Mouse (Mus musculus) midbrain, embryonic 12.5 days (tissue): ENCODE measurements around the gene Rapgef5. TPM values are rescaled to one million over a fixed set of nuclear protein-coding genes. Genes with fewer than 3 reads are reported as not detected.

Experiments used
- ATAC-seq: fragments of 200-750 bp; cut with Nextera tagmentation; 2 replicates; pipeline ENCODE4 v1.8.0; 2017; ENCODE audit warnings: low read depth, moderate TSS enrichment, moderate library complexity; ENCODE audit not compliant: low FRiP score
- H3K27ac ChIP-seq: fragments of 300-500 bp; sonication (generic); replicated peaks from 2 replicates; pipeline ENCODE4 v1.5.1; 2016; ENCODE audit warnings: mild to moderate bottlenecking
- H3K27me3 ChIP-seq: fragments of 300-500 bp; sonication (generic); 2 replicates; pipeline ENCODE4 v1.6.1; 2016; ENCODE audit warnings: mild to moderate bottlenecking
- H3K36me3 ChIP-seq: fragments of 300-500 bp; sonication (generic); 2 replicates; pipeline ENCODE4 v1.6.1; 2016
- H3K4me1 ChIP-seq: fragments of 300-500 bp; sonication (generic); 2 replicates; pipeline ENCODE4 v1.6.1; 2016
- H3K4me2 ChIP-seq: fragments of 300-500 bp; sonication (generic); replicated peaks from 2 replicates; pipeline ENCODE4 v1.6.1; 2016; ENCODE audit warnings: mild to moderate bottlenecking, moderate library complexity
- H3K4me3 ChIP-seq: fragments of 300-500 bp; sonication (generic); 2 replicates; pipeline ENCODE4 v1.5.1; 2016; ENCODE audit warnings: mild to moderate bottlenecking
- H3K9ac ChIP-seq: fragments of 300-500 bp; sonication (generic); replicated peaks from 2 replicates; pipeline ENCODE4 v1.6.1; 2016; ENCODE audit warnings: mild to moderate bottlenecking, moderate library complexity
- H3K9me3 ChIP-seq: fragments of 300-500 bp; sonication (generic); 2 replicates; pipeline ENCODE4 v1.6.1; 2016; ENCODE audit warnings: mild to moderate bottlenecking
- WGBS: fragments of 180-500 bp; shearing (Covaris S2); methylation state at CpG from one replicate; pipeline ENCODE4 v1.1.7; 2016; 5-methylcytosine and 5-hydroxymethylcytosine counted together
- polyA plus RNA-seq: library from polyadenylated mRNA; unstranded; fragments of >200 nt; fragmentation: Nextera tagmentation; extraction: Ambion mirVana; gene quantifications from 2 replicates; pipeline ENCODE4 v1.2.1, GENCODE M21; 2016

Rapgef5 gene
- polyA plus RNA-seq, 1 experiment from 2014 or later: 25.9 TPM

DNA sequence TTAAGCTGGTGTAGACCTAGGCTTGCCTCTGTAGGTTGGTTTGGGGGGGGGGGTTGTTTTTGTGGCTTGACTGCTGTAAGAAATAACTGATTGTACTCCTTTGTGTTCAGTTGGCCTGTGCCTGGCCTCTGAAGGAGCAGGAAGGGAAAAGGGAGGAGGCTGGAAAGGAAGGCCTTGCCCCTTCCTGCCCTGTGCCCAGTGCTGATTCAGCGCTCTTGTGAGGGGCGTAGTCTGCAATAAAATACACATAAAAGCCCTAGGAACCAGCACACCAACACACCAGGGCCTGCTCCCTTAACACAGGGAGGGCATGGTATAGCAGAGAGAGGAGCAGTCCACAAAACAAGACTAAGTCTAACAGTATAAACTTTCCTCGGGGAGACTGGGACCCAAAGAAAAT is 247.0 kb downstream of the Rapgef5 start:
- 79% methylated on average over 3 of the region's 3 CpGs for WGBS
- no peak for ATAC-seq
- no peak overlapping the region for H3K4me2 ChIP-seq

DNA sequence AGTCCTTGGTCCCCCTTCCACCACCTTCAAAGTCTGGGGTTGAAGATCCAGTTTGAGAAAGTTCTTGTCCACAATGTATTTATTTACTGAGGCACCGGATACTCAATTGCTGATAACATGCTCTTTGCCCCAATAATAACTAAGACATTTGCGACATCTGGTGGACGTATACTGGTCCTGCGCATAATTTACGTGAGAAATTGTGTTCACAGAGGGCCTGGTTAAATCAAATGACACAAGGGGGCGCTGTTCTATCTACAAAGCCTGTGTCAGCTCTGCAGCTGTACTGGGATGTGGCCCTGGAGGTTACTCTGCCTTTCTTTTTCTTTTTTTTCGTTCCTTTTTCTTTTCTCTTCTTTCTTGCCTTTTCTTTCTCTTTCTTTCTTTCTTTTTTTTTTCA is 248.6 kb downstream of the Rapgef5 start:
- Histone ChIP-seq H3K27ac (no peak overlapping the region), H3K36me3 (no peaks in the 10 kb centered on the region), H3K4me1 (peaks cover 5% of the 10 kb centered on the region; the same call in 1 of the 2 replicates), H3K4me3 (no peak overlapping the region), H3K9me3 (no peaks in the 10 kb centered on the region), H3K4me2 (no peak overlapping the region), H3K9ac (no peak overlapping the region), H3K27me3 (peaks cover 4% of the 10 kb centered on the region)
- 9% methylated on average over 7 of the region's 7 CpGs for WGBS
- peak; percentile 50; the same call in 1 of the 2 replicates for ATAC-seq

More for the DNA sequence above, 247.0 kb downstream of the Rapgef5 start:
- H3K27me3 ChIP-seq: peaks cover 4% of the 10 kb centered on the region
- no peak overlapping the region for H3K4me3 ChIP-seq
- H3K9ac ChIP-seq: no peak overlapping the region
- no peaks in the 10 kb centered on the region for H3K36me3 ChIP-seq
- H3K4me1 ChIP-seq: peaks cover 5% of the 10 kb centered on the region; the same call in 1 of the 2 replicates
- H3K27ac ChIP-seq: no peak overlapping the region
- H3K9me3 ChIP-seq: no peaks in the 10 kb centered on the region

DNA sequence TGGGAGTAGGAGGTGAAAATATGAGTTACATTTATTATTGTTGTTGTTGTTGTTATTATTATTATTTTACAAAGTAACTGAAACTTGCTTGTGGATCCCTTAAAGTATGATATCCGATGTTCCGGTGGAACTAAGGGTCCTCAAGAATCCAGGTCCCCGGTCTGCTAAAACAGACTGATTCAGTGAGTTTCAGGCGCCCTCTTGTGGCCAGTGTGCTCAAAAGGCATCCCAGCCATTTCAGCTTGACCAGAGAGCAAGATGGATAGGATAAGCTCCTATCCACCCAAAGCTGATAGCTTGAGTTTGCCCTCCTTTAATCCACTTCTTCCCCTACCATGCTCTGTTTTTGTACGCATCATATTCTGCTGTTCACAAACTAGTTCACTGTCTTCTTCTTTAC is 252.8 kb downstream of the Rapgef5 start:
- Histone ChIP-seq H3K9ac (no peak overlapping the region), H3K4me3 (no peak overlapping the region), H3K27me3 (peaks cover 13% of the 10 kb centered on the region), H3K36me3 (no peaks in the 10 kb centered on the region), H3K27ac (no peak overlapping the region), H3K9me3 (no peaks in the 10 kb centered on the region), H3K4me1 (no peaks in the 10 kb centered on the region), H3K4me2 (no peak overlapping the region)
- peak; percentile 17; the same call in 1 of the 2 replicates for ATAC-seq
- WGBS: 4% methylated on average over 5 of the region's 5 CpGs

DNA sequence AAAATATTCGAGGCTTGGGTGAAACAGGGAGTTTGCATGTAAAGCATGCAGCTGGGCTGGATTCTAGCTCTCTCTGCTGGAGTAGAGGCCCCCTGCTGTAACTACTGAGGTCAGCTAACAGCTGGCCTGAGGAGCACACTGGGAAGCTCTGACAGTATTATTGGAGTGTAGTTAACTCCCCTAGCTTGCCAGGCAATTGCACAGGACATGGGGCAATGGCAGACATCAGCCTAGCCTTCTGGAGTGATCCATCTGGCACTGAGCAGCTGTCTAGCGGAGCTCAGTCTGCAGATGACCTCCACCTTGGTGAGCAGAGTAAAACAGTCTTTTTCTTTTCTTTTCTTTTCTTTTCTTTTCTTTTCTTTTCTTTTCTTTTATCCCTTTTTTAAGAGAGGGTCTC is 253.9 kb downstream of the Rapgef5 start:
- ATAC-seq: no peak
- H3K36me3 ChIP-seq: no peaks in the 10 kb centered on the region
- 36% methylated on average over 2 of the region's 2 CpGs for WGBS
- no peak overlapping the region for H3K9ac ChIP-seq
- peaks cover 13% of the 10 kb centered on the region for H3K27me3 ChIP-seq
- no peak overlapping the region for H3K4me2 ChIP-seq
- H3K4me1 ChIP-seq: no peaks in the 10 kb centered on the region
- no peak overlapping the region for H3K4me3 ChIP-seq
- no peak overlapping the region for H3K27ac ChIP-seq
- H3K9me3 ChIP-seq: no peaks in the 10 kb centered on the region

DNA sequence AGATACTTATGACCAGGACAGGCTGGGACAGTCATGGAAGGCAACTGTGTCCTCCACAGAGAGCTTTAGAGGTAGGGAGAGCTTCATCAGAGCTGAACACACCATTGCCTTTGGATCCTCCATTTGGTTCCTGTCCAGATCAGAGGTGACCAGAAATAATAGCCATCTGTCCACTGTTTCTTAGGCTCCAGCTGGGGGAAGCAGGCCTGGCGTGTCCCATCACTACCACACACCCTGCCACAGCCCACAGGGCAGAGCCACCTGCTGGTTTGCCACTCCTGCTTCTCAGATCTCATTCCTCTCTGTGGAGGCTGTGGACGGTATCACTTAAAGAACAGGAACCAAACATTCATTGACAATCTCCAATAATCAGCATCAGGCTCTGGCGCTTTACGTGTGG is 254.9 kb downstream of the Rapgef5 start:
- ATAC-seq: no peak
- H3K4me2 ChIP-seq: no peak overlapping the region
- no peaks in the 10 kb centered on the region for H3K36me3 ChIP-seq
- no peak overlapping the region for H3K27ac ChIP-seq
- WGBS: 89% methylated on average over 4 of the region's 4 CpGs
- H3K9me3 ChIP-seq: no peaks in the 10 kb centered on the region
- H3K27me3 ChIP-seq: peaks cover 10% of the 10 kb centered on the region
- H3K9ac ChIP-seq: no peak overlapping the region
- no peaks in the 10 kb centered on the region for H3K4me1 ChIP-seq
- H3K4me3 ChIP-seq: no peak overlapping the region

DNA sequence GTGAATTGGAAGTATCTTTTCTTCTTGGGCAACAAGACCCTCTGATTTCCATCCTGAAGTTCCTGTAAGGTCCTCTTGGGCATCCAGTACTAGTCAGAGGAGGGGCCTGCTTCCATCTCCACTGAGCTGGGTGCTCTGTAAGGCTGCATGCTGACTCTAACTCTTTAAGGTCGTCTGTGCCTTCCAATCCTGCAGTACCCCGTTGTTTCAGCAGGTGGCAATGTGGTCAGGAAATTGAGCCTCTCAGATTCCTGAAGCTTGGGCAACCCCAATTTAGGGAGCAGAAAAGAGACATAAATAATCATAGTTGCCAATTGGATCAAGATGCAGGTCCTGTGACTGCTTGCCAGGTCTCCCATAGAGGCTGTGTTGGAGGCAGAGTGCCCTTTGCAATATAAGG is 256.4 kb downstream of the Rapgef5 start:
- Histone ChIP-seq H3K9me3 (no peaks in the 10 kb centered on the region), H3K4me1 (no peaks in the 10 kb centered on the region), H3K36me3 (no peaks in the 10 kb centered on the region), H3K27me3 (peaks cover 10% of the 10 kb centered on the region), H3K4me2 (no peak overlapping the region), H3K27ac (no peak overlapping the region), H3K9ac (no peak overlapping the region), H3K4me3 (no peak overlapping the region)
- ATAC-seq: peak; percentile 67
- 2% methylated on average over 2 of the region's 2 CpGs for WGBS

DNA sequence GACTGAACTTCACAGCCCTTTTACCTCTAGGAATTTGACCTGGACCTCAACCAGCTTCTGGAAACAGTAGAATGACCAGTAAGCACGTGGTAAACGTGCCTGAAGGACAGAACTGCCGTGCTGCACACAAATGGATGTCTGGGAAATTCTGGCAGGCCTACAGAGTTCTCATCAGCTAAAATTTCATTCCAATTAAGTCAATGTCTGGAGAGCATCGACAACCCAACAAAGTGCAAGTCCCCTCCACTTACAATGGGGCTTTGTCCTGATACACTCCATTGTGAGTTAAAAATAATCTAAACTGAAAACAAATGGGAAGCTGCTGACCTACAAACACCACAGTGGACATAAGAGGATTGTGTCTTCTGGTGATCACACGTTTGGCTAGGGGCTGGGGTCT is 260.6 kb downstream of the Rapgef5 start:
- WGBS: 71% methylated on average over 5 of the region's 5 CpGs
- no peak overlapping the region for H3K4me2 ChIP-seq
- H3K27ac ChIP-seq: no peak overlapping the region
- H3K4me3 ChIP-seq: no peak overlapping the region
- H3K9me3 ChIP-seq: no peaks in the 10 kb centered on the region
- H3K4me1 ChIP-seq: no peaks in the 10 kb centered on the region
- H3K27me3 ChIP-seq: peaks cover 3% of the 10 kb centered on the region; the same call in 1 of the 2 replicates
- no peak for ATAC-seq
- no peak overlapping the region for H3K9ac ChIP-seq
- H3K36me3 ChIP-seq: no peaks in the 10 kb centered on the region

DNA sequence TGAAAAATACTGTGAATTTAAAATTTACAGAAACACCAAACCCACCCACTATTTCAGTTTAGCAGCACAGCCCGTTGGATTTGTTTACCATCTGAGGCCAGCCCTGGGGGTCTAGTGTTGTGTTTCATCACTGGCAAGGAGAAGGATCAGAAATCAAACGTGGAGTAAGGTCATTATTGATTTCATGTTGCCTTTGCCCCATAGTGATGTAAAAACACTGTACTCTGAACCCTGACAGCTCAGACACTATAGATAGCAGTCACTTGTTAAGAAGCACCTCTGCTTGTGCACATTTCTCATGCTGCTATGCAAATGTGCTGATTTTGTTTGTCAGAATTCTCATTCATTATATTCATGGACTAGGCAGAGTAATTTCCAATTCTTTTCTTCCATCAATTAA is 265.1 kb downstream of the Rapgef5 start:
- Histone ChIP-seq H3K4me1 (peaks cover under 1% of the 10 kb centered on the region), H3K27ac (no peak overlapping the region), H3K9me3 (no peaks in the 10 kb centered on the region), H3K36me3 (no peaks in the 10 kb centered on the region), H3K4me3 (no peak overlapping the region), H3K4me2 (no peak overlapping the region), H3K27me3 (peaks cover 13% of the 10 kb centered on the region; the same call in 1 of the 2 replicates), H3K9ac (no peak overlapping the region)
- 64% methylated on average over 2 of the region's 2 CpGs for WGBS
- ATAC-seq: no peak

DNA sequence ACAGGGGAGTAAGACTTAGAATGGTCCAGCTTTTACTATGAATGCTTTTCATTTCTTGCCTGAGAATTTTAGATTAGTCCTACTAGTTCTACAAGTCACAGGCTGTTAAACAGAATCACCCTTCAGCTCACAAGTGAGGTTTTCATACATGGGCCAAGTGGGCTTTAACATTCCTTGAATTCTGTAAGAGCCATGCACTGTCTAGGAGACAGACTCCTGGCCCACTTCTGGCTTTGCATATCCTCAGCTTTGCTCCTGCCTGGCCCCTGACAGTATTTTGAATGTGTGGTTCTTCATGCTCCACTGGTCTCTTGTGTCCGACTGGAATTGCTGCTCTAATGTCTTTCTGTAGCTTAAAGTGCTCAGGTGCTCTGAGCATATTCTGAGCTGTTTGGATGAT is 267.1 kb downstream of the Rapgef5 start:
- WGBS: 16% methylated on average over 1 of the region's 1 CpGs
- Histone ChIP-seq H3K27me3 (peaks cover 24% of the 10 kb centered on the region), H3K36me3 (no peaks in the 10 kb centered on the region), H3K4me3 (no peak overlapping the region), H3K27ac (no peak overlapping the region), H3K4me2 (no peak overlapping the region), H3K9ac (no peak overlapping the region), H3K9me3 (no peaks in the 10 kb centered on the region), H3K4me1 (peaks cover 7% of the 10 kb centered on the region)
- ATAC-seq: no peak

DNA sequence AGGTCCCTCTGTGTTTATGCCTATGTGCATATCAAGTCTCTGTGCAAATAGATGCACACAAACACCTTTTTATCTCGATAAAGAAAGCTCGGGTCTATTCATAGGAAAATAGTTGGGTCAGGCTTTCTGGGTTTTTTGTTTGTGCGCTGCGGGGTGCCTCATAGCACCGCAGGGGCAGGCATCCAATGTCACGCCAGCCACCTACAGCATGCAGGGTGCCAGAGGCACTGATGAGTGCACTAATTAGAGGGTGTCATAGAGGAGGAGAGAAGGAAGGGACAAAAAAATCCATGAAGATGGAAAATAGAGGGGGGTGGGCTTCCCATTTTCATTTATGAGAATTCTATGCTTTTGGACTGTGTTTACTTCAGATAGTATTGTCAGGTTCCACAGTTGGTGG is 270.3 kb downstream of the Rapgef5 start:
- WGBS: 28% methylated on average over 6 of the region's 6 CpGs
- no peak for ATAC-seq
- Histone ChIP-seq H3K4me3 (no peak overlapping the region), H3K27ac (no peak overlapping the region), H3K9ac (no peak overlapping the region), H3K27me3 (peaks cover 25% of the 10 kb centered on the region), H3K9me3 (no peaks in the 10 kb centered on the region), H3K36me3 (no peaks in the 10 kb centered on the region), H3K4me2 (no peak overlapping the region), H3K4me1 (peaks cover 18% of the 10 kb centered on the region)

DNA sequence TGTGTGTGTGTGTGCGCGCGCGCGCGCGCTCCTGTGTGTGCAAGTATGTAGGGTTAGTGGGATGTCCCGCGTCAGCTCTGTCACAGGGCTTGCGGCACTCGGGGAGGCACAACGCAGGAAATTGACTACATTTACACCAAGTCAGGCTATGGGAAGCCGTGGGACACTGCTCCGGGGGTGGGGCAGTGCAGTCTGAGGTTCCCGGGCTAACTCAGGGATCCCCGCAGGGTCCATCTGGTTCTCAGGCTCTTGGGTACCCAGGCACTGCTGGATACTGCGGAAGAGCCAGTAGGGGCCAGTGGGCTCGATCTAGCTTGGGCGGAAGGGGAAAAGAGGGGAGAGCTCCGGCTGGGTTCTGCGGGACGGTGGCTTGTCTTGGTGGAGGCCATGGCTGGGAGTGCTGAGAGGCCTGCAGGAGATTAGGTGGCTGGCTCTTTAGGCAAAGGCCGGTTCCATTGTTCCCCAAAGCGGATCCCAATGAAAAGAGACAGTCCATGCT is 272.3 kb downstream of the Rapgef5 start:
- Histone ChIP-seq H3K4me2 (peak overlapping the region; percentile 64), H3K9me3 (no peaks in the 10 kb centered on the region), H3K4me1 (peaks cover 18% of the 10 kb centered on the region), H3K27ac (peak overlapping the region; percentile 11; the same call in 1 of the 2 replicates), H3K27me3 (peaks cover 36% of the 10 kb centered on the region), H3K36me3 (no peaks in the 10 kb centered on the region), H3K9ac (peak overlapping the region; percentile 52; the same call in 1 of the 2 replicates), H3K4me3 (peak overlapping the region; percentile 37)
- 5% methylated on average over 24 of the region's 24 CpGs for WGBS
- peak; percentile 75 for ATAC-seq

DNA sequence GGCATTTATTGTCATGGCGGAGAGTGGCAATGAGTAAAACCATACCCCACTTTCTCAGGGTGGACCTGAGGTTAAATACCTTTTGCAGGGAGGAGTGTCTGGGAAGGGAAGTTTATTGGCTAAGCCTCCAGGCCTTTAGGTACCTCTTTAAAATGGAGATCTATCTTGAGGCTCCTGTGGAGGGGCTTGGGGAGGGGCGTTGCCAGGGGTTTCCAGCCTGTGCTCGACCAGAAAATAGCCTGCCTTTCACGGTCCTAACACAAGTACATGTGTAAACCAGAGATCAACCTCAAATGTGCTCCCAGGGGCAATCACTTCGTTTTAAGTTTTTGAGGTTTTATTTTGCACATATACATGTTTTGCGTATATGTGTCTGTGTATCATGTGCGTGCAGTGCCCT is 272.7 kb downstream of the Rapgef5 start:
- peak overlapping the region; percentile 11; the same call in 1 of the 2 replicates for H3K27ac ChIP-seq

DNA sequence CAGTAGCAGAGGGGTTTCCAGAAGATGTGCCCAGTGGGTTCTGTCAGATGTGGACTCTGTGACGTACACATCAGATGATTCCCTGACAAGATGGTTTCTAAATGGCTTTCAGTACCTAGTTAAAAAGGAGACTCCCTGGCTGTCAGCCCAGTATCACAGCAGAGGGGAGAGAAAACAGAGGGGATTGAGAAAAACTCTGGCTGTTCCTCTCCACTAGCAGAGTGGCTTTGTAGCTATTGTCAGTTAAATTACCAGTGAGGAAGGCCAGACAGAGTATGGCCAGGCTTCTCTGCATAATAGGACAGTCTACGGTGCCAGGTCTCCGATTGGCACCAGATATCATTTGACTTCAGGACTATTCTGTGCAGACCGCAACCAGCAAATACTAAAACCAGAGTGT is 279.0 kb downstream of the Rapgef5 start:
- H3K27ac ChIP-seq: no peak overlapping the region
- ATAC-seq: no peak
- peaks cover 15% of the 10 kb centered on the region for H3K27me3 ChIP-seq
- H3K9ac ChIP-seq: no peak overlapping the region
- H3K4me2 ChIP-seq: no peak overlapping the region
- H3K4me3 ChIP-seq: no peak overlapping the region
- H3K36me3 ChIP-seq: no peaks in the 10 kb centered on the region
- H3K4me1 ChIP-seq: no peaks in the 10 kb centered on the region
- no peaks in the 10 kb centered on the region for H3K9me3 ChIP-seq
- WGBS: 83% methylated on average over 4 of the region's 4 CpGs

More for the DNA sequence above, 272.7 kb downstream of the Rapgef5 start:
- Histone ChIP-seq H3K4me2 (peak overlapping the region; percentile 64), H3K27me3 (peaks cover 36% of the 10 kb centered on the region), H3K4me1 (peaks cover 18% of the 10 kb centered on the region), H3K9me3 (no peaks in the 10 kb centered on the region), H3K4me3 (peak overlapping the region; percentile 37; the same call in 1 of the 2 replicates), H3K36me3 (no peaks in the 10 kb centered on the region), H3K9ac (no peak overlapping the region)
- 7% methylated on average over 7 of the region's 7 CpGs for WGBS
- ATAC-seq: peak; percentile 74
